Mouse (Mus musculus): ENCODE results near the gene Ldlrad2.

Ldlrad2 gene

DNA sequence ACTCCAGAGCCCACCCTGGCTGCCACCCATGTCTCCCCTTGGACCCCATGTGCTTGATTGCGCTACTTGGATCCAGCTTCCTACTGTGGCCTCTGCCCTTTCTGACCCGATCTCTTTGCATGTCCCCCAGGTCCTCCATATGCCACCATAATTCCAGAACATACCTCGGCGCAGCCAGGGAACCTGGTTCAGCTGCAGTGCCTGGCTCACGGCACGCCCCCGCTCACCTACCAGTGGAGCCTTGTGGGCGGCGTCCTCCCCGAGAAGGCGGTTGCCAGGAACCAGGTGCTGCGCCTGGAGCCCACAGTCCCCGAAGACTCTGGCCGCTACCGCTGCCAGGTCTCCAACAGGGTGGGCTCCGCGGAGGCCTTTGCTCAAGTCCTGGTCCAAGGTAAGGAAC lies 20.9 kb downstream of the Ldlrad2 start:
- DNase-seq (ENCODE audit: low read depth, low spot score), result no peak

DNA sequence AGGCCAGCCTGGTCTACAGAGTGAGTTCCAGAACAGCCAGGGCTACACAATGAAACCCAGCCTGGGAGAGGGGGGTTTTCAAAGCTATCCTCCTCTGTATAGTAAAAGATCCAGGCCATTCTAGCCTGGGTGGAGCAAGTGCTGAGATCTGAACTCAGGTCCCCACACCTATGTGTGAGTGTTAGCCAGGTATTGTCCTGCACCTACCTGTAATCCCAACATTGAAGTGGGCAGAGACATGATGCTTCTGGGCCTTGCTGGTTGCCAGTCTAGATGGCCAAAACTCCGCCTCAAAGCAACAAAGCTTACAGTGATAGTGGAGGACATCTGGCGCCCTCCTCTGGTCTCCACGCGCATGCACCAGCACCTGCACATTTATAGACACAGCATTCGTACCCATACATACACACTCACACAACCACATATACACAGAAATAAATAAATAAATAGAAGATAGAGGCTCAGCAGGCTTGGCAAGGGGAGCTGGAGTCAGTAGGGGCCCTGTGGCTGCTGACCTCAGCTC lies 28.3 kb downstream of the Ldlrad2 start:
- DNase-seq (ENCODE audit: low read depth, low spot score), result peak; percentile 41

DNA sequence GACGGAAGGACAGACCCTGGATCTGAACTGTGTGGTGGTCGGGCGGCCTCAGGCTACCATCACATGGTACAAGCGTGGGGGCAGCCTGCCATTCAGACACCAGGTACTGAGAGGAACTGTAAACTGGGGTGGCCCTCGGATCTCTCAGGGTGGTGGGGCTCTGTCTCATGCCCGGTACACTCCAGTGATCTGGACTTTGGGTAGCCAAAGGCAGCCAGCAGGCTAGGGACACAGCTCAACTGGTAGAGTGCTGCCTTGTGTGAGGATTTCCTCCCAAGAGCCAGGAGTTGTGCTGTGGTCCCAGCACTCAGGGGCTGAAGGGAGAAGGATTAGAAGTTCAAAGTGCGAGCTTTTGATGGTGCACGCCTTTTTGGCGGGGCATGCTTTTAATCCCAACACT lies 28.8 kb downstream of the Ldlrad2 start:
- DNase-seq (ENCODE audit: low read depth, low spot score), result no peak

DNA sequence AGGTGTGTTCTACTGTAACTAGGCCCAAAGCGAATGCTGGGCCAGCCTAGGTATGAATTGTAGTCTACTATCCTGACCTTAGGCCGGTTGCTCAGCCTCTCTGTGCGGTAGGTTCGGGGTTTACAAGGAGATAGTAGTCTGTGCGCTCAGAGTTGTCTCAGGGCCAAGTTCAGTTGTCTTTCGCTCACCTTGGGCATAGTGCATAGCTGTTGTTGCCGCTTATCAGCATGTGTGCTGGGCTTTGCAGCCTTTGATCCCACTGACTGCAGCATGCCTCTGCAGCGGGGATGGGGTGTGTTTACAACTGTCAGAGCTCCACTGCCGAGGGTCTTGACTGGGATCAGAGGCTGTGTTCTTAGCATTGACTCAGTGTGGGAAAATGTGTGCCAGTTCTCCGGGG lies 31.4 kb downstream of the Ldlrad2 start:
- DNase-seq (ENCODE audit: low read depth, low spot score), result no peak

DNA sequence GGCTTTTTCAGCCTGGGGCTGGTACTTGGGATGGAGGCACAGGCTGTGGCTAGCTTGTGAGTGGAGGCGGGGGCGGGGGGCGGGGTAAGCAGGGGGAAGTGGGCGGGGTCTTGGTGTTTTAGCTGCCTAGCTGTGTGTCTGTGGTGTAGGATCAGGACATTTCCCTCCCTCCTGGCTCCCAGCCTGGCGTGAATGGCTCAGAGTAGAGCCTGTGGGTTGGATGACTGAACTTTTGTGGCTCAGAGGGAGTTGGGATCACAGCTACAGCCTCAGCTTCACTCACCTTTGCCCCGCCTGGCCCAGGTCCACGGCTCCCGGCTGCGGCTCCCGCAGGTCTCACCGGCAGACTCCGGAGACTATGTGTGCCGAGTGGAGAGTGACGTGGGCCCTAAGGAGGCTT lies 34.0 kb downstream of the Ldlrad2 start:
- DNase-seq (ENCODE audit: low read depth, low spot score), result no peak

DNA sequence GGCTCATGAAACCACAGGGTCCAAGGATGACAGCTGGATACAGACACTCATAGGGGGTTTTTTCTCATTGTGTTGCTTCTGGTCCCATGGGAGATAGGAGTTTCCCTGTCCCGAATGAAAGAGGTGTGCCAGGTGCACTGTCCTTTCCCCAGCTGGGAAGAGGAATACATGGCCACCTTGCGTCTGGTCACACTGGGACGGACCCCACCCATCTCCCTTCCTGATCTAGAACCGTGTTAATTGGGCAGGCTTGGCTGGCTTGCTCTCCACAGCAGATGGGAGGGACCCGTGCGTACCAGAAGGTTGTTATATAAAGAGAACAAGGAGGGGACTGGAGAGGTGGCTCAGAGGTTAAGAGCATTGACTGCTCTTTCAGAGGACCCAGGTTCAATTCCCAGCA lies 46.5 kb downstream of the Ldlrad2 start:
- no peak for DNase-seq (ENCODE audit: low read depth, low spot score)

DNA sequence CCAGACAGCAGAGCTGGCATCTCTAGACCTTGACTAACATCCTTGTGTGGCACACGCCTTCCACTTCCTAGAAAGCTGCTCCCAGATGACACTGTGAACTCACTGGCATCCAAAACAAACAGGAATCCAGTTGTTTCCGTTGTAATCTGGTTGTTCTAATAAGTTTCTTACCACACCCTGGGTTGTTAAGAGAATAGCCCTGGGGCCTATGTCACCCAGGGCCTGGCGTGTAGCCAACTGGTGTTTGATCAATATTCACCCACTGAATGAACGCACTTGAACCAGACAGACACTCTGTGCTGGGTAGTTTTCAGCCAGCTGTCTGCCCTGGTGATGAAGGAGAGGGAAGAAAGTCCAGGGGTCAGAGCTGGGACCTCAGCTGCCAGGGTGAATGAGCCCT lies 47.0 kb downstream of the Ldlrad2 start:
- no peak for DNase-seq (ENCODE audit: low read depth, low spot score)

DNA sequence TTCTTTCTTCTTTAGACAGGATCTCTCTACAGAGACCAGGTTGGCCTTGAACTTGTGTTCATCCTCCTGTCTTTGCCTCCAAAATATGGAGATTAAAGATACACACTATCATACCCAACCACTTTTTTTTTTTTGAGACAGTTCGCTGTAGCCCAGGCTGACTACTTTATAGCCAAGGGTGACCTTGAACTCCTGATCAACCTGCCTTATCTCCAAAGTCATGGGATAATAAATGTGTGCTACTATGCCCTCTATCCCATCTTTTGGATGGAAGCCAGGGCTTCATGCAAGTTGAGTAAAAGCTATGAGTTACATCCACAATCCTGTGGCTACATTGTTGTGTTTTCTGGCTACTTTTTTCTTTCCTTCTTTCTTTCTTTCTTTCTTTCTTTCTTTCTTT lies 48.9 kb downstream of the Ldlrad2 start:
- DNase-seq (ENCODE audit: low read depth, low spot score), result no peak
